Mouse (Mus musculus) ES-E14 (cell line): ENCODE measurements around the gene Rabif. TPM values are rescaled to one million over a fixed set of nuclear protein-coding genes. Genes with fewer than 3 reads are reported as not detected.

Source experiments
- DNase-seq: peaks from one replicate; pipeline ENCODE4 v3.0.0-alpha.2; 2013; ENCODE audit warnings: low read depth, low spot score
- H3K27ac ChIP-seq: 2 replicates; pipeline ENCODE4 v1.5.1; 2012; ENCODE audit warnings: low read depth, mild to moderate bottlenecking, low read length, moderate library complexity, mixed read lengths; ENCODE audit not compliant: poor library complexity, insufficient read depth, severe bottlenecking
- H3K36me3 ChIP-seq: 2 replicates; pipeline ENCODE4 v1.6.1; 2012; ENCODE audit warnings: mild to moderate bottlenecking, low read length, moderate library complexity, mixed read lengths; ENCODE audit not compliant: control insufficient read depth, poor library complexity, insufficient read depth, severe bottlenecking
- H3K4me1 ChIP-seq, 2 experiments: fragments of 150-350 bp in 1 of 2; sonication (generic) in 1 of 2; 2 replicates each; pipeline ENCODE4 v1.6.1; 2012; ENCODE audit warnings: low read length in 2 of 2, mild to moderate bottlenecking in 1 of 2, mixed read lengths in 1 of 2; ENCODE audit not compliant: control insufficient read depth in 2 of 2, insufficient read depth in 2 of 2, poor library complexity in 1 of 2
- H3K4me3 ChIP-seq, 2 experiments: fragments of 150-350 bp in 1 of 2; sonication (generic) in 1 of 2; 2 replicates each; pipeline ENCODE4 v1.5.1; 2012; ENCODE audit warnings: low read length in 2 of 2, low read depth in 1 of 2, mild to moderate bottlenecking in 1 of 2, mixed read lengths in 1 of 2; ENCODE audit not compliant: insufficient read depth in 1 of 2, poor library complexity in 1 of 2, severe bottlenecking in 1 of 2
- H3K9ac ChIP-seq: 2 replicates; pipeline ENCODE4 v1.6.1; 2012; ENCODE audit warnings: low read depth, mild to moderate bottlenecking, low read length, mixed read lengths; ENCODE audit not compliant: poor library complexity, insufficient read depth, severe bottlenecking
- H3K9me3 ChIP-seq: fragments of 150-350 bp; sonication (generic); 2 replicates; pipeline ENCODE4 v1.6.1; 2012; ENCODE audit warnings: low read depth, mild to moderate bottlenecking, low read length; ENCODE audit not compliant: control insufficient read depth, insufficient read depth
- CHD2 ChIP-seq: IDR thresholded peaks from 2 replicates; pipeline ENCODE4 v1.6.1; 2014; ENCODE audit warnings: mild to moderate bottlenecking, low read depth, low read length, inconsistent platforms
- HCFC1 ChIP-seq: IDR thresholded peaks from 2 replicates; pipeline ENCODE4 v1.6.1; 2012; ENCODE audit warnings: low read length, inconsistent platforms, borderline replicate concordance; ENCODE audit not compliant: insufficient read depth
- MAFK ChIP-seq: IDR thresholded peaks from 2 replicates; pipeline ENCODE4 v1.6.1; 2014; ENCODE audit warnings: mild to moderate bottlenecking, low read depth, low read length, inconsistent platforms; ENCODE audit not compliant: insufficient read depth
- ZC3H11A ChIP-seq: IDR thresholded peaks from 2 replicates; pipeline ENCODE4 v1.6.1; 2012; ENCODE audit warnings: low read depth, mild to moderate bottlenecking, inconsistent platforms, low read length, borderline replicate concordance
- ZNF384 ChIP-seq: IDR thresholded peaks from 2 replicates; pipeline ENCODE4 v1.6.1; 2012; ENCODE audit warnings: low read depth, low read length, inconsistent platforms
- in situ Hi-C, 2 experiments: fragments of 600-800 bp; cut with MboI; formaldehyde crosslinking; loops; one replicate each; pipeline ENCODE4 v1.15.1; 2025; ENCODE audit warnings: low sequenced_read_pairs in 2 of 2, inconsistent platforms in 1 of 2; ENCODE audit not compliant: unreplicated experiment in 2 of 2
- total RNA-seq: library from RNA; depleted of rRNA; stranded (reverse); fragments of 300-350 nt; gene quantifications from 2 replicates; pipeline ENCODE4 v1.2.3, GENCODE M21; 2012

Rabif gene
- total RNA-seq, 1 experiment, result 24.9 TPM

DNA sequence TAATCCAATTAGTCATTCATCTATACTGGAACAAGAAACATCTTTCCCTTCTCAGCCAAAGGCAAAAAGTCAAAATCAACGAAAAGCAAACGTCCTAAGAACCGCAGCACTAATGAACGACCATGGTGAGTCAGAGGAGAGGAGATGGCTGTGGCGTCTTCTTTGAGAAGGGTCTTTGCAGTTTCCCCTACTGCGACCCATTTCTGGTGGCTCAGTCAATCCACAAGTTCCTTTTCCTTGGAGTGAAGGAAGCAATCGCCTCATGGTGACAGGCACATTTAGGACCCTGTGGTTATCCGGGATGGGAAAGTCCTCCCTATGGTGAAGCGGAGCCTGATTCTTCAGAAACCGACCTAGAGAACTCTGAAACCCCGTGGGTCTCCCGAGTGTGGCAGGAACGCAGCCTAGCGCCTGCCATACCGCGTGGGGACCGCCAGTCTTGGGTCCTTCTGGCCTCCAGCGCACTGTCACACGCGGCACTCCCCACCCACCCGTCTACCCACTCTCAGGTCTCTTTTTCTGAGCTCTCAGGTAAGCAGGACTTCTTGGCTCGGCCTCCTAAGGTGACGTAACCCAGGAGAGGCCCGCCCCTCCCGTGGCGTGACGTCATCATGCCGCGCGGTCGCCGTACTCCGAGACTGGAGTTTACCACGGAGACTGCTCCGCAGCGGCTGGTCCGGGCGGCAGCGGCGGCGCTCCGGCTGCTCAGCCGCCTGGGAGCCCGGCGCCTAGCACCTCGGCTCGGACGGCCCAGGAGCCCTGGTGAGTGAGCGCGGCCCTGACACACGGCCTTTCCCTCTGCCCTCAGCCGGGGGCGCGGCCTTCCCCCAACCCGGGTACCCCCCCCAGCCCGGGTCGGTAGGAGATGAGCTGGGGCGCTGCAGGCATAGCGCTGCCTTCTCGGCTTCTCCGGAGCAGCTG lies 39.3 kb upstream of the Rabif start, which contains the start of gene Klhl12:
Gene Klhl12 (plus strand): TSS at position 628 of the 921 bp plus-strand sequence.
- Histone ChIP-seq H3K9me3 (no peaks in the 10 kb centered on the region), H3K9ac (peak within 1 kb of the TSS; percentile 88), H3K36me3 (peaks cover 3% of the 10 kb centered on the region), H3K27ac (no peak within 1 kb of the TSS), H3K4me1 (no peaks in the 10 kb centered on the region), H3K4me3 (peak within 1 kb of the TSS; percentile 80 to 95)
- DNase-seq, result peak; percentile 78
- TF ChIP-seq CHD2 (no peak), MAFK (no peak), ZC3H11A (no peak), HCFC1 (peak; percentile 71; the same call in 1 of the 2 replicates), ZNF384 (no peak)
- in situ Hi-C loops, result no loop called here

DNA sequence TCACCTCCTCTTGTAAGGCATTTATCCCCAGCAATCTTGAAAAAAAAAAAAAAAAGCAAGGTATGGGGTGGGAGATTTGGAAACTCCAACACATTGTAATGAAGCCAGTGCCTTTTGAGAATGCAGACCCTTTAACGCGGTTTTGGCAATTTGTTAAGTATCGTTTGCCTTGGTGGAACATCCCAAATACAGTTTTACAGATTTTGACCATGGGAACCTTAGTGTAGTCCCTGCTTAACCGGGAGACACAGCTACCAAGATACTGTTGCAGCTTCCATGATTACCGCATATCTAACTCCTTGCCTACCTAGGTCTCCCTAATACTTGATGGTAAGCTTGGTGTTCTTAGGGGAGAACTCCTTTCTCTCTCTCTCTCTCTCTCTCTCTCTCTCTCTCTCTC lies 38.4 kb upstream of the Rabif start:
- Histone ChIP-seq H3K4me3 (peak overlapping the region; percentile 80 to 95), H3K9ac (no peak overlapping the region), H3K36me3 (peaks cover 4% of the 10 kb centered on the region), H3K4me1 (no peaks in the 10 kb centered on the region), H3K9me3 (no peaks in the 10 kb centered on the region), H3K27ac (no peak overlapping the region)
- TF ChIP-seq CHD2 (no peak), MAFK (no peak), HCFC1 (no peak), ZNF384 (no peak)
- no peak for DNase-seq
- in situ Hi-C loops, result no loop called here

DNA sequence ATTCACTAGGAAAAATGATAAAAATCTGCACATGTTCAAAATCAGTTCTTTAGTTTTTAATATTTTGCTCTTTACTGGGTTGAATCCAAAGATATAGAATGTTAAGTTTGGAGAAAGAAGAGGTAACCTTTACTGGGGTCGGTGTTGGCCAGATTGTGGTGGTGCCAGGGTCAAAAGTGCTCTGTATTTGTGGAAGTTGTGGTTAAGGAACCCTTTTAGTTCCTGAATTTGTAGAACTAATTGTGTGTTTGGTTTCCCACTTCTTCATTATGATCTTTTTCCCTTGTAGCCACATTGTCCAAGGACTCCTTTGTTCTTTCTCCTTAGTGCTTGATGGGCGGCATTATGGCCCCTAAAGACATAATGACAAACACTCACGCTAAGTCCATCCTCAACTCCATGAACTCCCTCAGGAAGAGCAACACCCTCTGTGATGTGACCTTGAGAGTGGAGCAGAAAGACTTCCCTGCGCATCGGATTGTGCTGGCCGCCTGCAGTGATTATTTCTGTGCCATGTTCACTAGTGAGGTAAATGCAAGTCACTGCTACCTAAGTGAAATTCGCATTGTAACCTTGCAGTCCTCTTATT lies 36.2 kb upstream of the Rabif start:
- Histone ChIP-seq H3K9ac (no peak overlapping the region), H3K4me3 (no peak overlapping the region), H3K9me3 (no peaks in the 10 kb centered on the region), H3K4me1 (no peaks in the 10 kb centered on the region), H3K36me3 (peaks cover 4% of the 10 kb centered on the region), H3K27ac (no peak overlapping the region)
- TF ChIP-seq HCFC1, result no peak
- TF ChIP-seq ZC3H11A, result no peak
- TF ChIP-seq MAFK, result no peak
- TF ChIP-seq CHD2, result no peak
- TF ChIP-seq ZNF384, result no peak
- DNase-seq, result no peak
- in situ Hi-C loops, result no loop called here

DNA sequence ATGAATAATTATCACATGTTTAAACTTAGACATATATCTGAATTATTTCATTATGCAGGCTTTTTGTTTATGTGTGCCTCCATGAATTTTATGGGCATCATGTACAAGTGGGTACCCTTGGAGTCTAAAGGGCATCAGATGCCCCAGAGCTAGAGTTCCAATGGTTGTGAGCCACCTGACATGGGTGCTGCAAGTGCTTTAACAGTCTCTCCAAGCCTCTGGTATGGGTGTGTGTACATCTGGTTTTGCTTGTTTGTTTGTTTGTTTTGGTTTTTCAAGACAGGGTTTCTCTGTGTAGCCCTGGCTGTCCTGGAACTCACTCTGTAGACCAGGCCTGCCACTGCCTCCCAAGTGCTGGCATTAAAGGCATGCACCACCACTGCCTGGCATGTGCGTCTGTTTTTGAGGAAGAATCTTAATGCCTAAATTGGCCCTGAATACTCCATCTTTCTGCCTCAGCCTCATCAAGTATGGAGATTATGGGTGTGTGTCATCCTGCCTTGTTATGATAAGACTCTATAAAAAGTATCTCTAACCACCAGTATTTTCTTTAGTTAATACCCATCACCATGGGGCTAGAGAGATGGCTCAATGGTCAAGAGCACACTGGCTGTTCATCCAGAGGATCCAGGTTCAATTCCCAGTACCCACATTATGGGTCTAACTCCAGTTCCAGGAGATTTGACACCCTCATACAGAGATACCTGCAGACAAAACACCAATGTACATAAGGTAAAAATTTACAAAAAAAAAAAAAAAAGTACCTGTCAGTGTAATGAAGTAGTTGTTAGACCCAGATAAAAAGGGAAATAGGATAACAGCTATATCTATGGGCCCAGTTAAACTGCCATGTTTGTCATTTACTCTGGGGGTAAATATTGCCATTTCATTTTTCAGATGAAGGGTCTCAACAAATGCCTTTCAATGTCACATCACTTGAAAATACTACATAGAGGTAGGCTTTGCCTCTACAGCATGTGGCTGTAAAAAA lies 33.9 kb upstream of the Rabif start:
- Histone ChIP-seq H3K27ac (no peak overlapping the region), H3K36me3 (peaks cover 7% of the 10 kb centered on the region), H3K9ac (no peak overlapping the region), H3K4me3 (no peak overlapping the region), H3K9me3 (no peaks in the 10 kb centered on the region), H3K4me1 (no peaks in the 10 kb centered on the region)
- in situ Hi-C loops, result no loop called here
- DNase-seq, result no peak
- TF ChIP-seq MAFK (no peak), ZNF384 (no peak), CHD2 (no peak), HCFC1 (no peak), ZC3H11A (no peak)
